Mouse (Mus musculus) brain, embryonic 14.5 days (tissue): ENCODE results near the gene Cxcr5.

Experiments used
- CTCF ChIP-seq: fragments of 200-500 bp; IDR thresholded peaks from 2 replicates; pipeline ENCODE4 v1.5.1; 2012; ENCODE audit warnings: inconsistent platforms, mild to moderate bottlenecking, moderate library complexity, borderline replicate concordance; ENCODE audit not compliant: insufficient read depth, insufficient read length; ENCODE audit errors: extremely low read depth
- POLR2A ChIP-seq: fragments of 200-500 bp; IDR thresholded peaks from 2 replicates; pipeline ENCODE4 v1.6.1; 2012; ENCODE audit warnings: mild to moderate bottlenecking, inconsistent platforms, borderline replicate concordance; ENCODE audit not compliant: poor library complexity, insufficient read depth, insufficient read length, severe bottlenecking; ENCODE audit errors: extremely low read depth

DNA sequence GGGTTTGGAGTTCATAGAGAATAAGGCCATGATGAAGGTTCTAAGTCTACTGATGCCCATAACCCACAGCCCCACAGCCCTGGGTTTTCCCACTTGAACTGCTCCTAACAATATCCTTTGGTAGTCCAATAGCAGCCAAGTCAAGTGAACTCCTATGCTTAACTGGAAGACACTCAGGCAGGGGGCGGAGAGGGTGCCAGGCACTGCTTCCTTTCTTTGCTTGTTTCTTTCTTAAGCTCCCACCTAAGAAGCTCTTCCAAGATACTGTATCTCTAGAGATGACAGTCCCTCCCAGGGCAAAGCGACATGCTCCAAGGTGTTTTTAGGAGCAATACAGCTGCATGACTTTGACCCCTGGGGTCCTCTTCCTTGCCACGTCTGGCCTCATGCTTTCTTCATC lies 36.7 kb downstream of the Cxcr5 start:
- TF ChIP-seq CTCF (no peak), POLR2A (no peak)
